In the genomic region with DNA sequence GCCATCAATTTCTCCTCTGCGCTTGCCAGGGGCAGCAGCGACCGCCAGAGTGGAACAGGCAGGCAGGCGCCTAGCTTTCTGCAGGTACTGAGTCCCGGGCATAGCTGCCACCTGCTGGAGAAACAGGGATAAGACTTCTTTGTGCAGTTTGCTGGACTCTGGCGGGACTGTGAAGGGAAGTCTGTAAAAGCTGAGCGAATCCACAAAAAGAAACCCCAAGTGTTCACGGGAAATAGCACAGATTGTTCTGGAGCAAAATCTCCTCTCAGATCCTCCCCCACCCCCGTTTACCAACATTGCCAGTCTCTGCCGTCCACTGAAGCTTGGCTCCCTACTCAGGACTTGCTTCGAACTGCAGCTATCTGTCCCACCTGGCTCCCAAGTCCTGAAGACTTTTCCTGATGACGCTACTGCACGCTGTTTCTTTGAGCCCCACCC, we compare ENCODE assay signal across 8 mouse cellular contexts. TPM values are rescaled to one million over a fixed set of nuclear protein-coding genes. Genes with fewer than 3 reads are reported as not detected.
DNase-seq lines count a peak whose midpoint lies in the region; ATAC-seq and TF ChIP-seq lines count a peak whose summit lies in the region.

No protein-coding gene starts in this region.

- no peak overlapping the region for H3K4me3 ChIP-seq in G1E (ENCODE audit: low read depth, low read length)
- peak overlapping the region; percentile 9; the same call in 1 of the 2 replicates for H3K4me3 ChIP-seq in forebrain, embryonic 16.5 days (replicated peaks; ENCODE audit: low read length)
- peak overlapping the region; percentile 40 for H3K4me3 ChIP-seq in lung, embryonic 16.5 days (ENCODE audit: low read length)
- no peak overlapping the region for H3K4me3 ChIP-seq in thymus, adult 2 months (ENCODE audit: control insufficient read depth, insufficient read depth, low read length)

- no peak for ATAC-seq in G1E (ENCODE audit: extremely low read depth, insufficient number of reproducible peaks, low FRiP score, poor library complexity, severe bottlenecking)
- ATAC-seq in forebrain, embryonic 16.5 days, result peak; percentile 59
- ATAC-seq in lung, embryonic 16.5 days (ENCODE audit: low read depth), result peak; percentile 79

- TF ChIP-seq POLR2A in thymus, adult 2 months (IDR thresholded peaks at IDR 0.05; ENCODE audit: control insufficient read depth, extremely low read depth, insufficient read depth, low read length, poor library complexity), result no peak

- H3K27me3 ChIP-seq in G1E (ENCODE audit: insufficient read depth, low read length), result peaks cover 42% of the 10 kb centered on the region
- H3K27me3 ChIP-seq in forebrain, embryonic 16.5 days (replicated peaks; ENCODE audit: control insufficient read depth, insufficient read depth, low read length), result peaks cover 3% of the 10 kb centered on the region; the same call in 1 of the 2 replicates
- H3K27me3 ChIP-seq in lung, embryonic 16.5 days (ENCODE audit: control insufficient read depth, insufficient read depth, low read depth, low read length), result no peaks in the 10 kb centered on the region; the same call in 1 of the 2 replicates
- no peaks in the 10 kb centered on the region for H3K27me3 ChIP-seq in thymus, adult 2 months (ENCODE audit: control insufficient read depth, insufficient read depth, low read length)

- 4% methylated on average over 13 of the region's 13 CpGs for WGBS in forebrain, embryonic 16.5 days
- 3% methylated on average over 13 of the region's 13 CpGs for WGBS in lung, embryonic 16.5 days
- WGBS in thymus, adult 2 months, result 7% methylated on average over 13 of the region's 13 CpGs

- no peaks in the 10 kb centered on the region for H3K36me3 ChIP-seq in G1E (replicated peaks)
- H3K36me3 ChIP-seq in forebrain, embryonic 16.5 days (ENCODE audit: control insufficient read depth, insufficient read depth), result no peaks in the 10 kb centered on the region
- H3K36me3 ChIP-seq in lung, embryonic 16.5 days (ENCODE audit: control insufficient read depth, insufficient read depth, low read length), result no peaks in the 10 kb centered on the region
- no peaks in the 10 kb centered on the region for H3K36me3 ChIP-seq in thymus, adult 2 months (ENCODE audit: control insufficient read depth, insufficient read depth, low read length)

- 0 out of 2 replicates have a peak overlapping the region, but pooled peaks have one; percentile 19 for H3K9ac ChIP-seq in forebrain, embryonic 16.5 days (replicated peaks; ENCODE audit: low read depth, low read length)
- H3K9ac ChIP-seq in lung, embryonic 16.5 days (ENCODE audit: low read length), result peak overlapping the region; percentile 55

- peak overlapping the region; percentile 39 for H3K4me2 ChIP-seq in forebrain, embryonic 16.5 days (ENCODE audit: low read length)
- peak overlapping the region; percentile 62 for H3K4me2 ChIP-seq in lung, embryonic 16.5 days (ENCODE audit: low read depth, low read length)

- TF ChIP-seq CTCF in G1E (IDR thresholded peaks at IDR 0.05; ENCODE audit: low read depth, low read length), result peak; percentile 38; the same call in 1 of the 2 replicates
- TF ChIP-seq CTCF in thymus, adult 2 months (IDR thresholded peaks at IDR 0.05; ENCODE audit: borderline replicate concordance, control insufficient read depth, extremely low read depth, insufficient read depth, low read length, poor library complexity), result peak; percentile 76

- no peak overlapping the region for H3K27ac ChIP-seq in forebrain, embryonic 16.5 days (ENCODE audit: low read length)
- no peak overlapping the region for H3K27ac ChIP-seq in lung, embryonic 16.5 days (ENCODE audit: low read length)
- no peak overlapping the region for H3K27ac ChIP-seq in thymus, adult 2 months (ENCODE audit: control insufficient read depth, insufficient read depth, low read length)

- intact Hi-C loops in heart, postnatal 36 days (cut with DNase I), result loop anchor here (1.0 to 10.0 kb wide), 2 partner anchors 18 to 680 kb away; no protein-coding TSS in a partner anchor

- H3K4me1 ChIP-seq in G1E (ENCODE audit: insufficient read depth, low read depth, low read length), result 0 out of 2 replicates have a peak, but pooled peaks cover 4% of the 10 kb centered on the region
- peaks cover 28% of the 10 kb centered on the region for H3K4me1 ChIP-seq in forebrain, embryonic 16.5 days (replicated peaks; ENCODE audit: control insufficient read depth, insufficient read depth, low read length)
- H3K4me1 ChIP-seq in lung, embryonic 16.5 days (replicated peaks; ENCODE audit: control insufficient read depth, insufficient read depth, low read length), result no peaks in the 10 kb centered on the region
- H3K4me1 ChIP-seq in thymus, adult 2 months (replicated peaks; ENCODE audit: control insufficient read depth, insufficient read depth, low read length), result no peaks in the 10 kb centered on the region

- H3K9me3 ChIP-seq in G1E (replicated peaks), result no peaks in the 10 kb centered on the region
- no peaks in the 10 kb centered on the region for H3K9me3 ChIP-seq in forebrain, embryonic 16.5 days (ENCODE audit: control insufficient read depth, low read length)
- H3K9me3 ChIP-seq in lung, embryonic 16.5 days (ENCODE audit: control insufficient read depth, low read length), result no peaks in the 10 kb centered on the region

- DNase-seq in G1E (ENCODE audit: low spot score), result peak; percentile 34
- peak; percentile 72 for DNase-seq in cerebellum, adult 11-12 months
- peak; percentile 64 for DNase-seq in heart, postnatal 36 days
- peak; percentile 73 to 80 for DNase-seq in layer of hippocampus, adult 8-10 months (ENCODE audit: low spot score in 2 of 2)
- peak; percentile 56 for DNase-seq in ovary, adult 18-20 months (ENCODE audit: low spot score)
- peak; percentile 70 for DNase-seq in thymus, adult 2 months

RNA-seq across cellular contexts. Expression of a gene that starts 7.2 kb away (rescaled TPM):
- total RNA-seq in G1E (2014; fragmentation: Nextera tagmentation) (not detected in 2 replicates), G1E (2017) (not detected in 2 replicates)
- polyA plus RNA-seq in G1E (2012), result not detected in 2 replicates
- polyA plus RNA-seq in forebrain, embryonic 16.5 days (2015; fragmentation: Nextera tagmentation; extraction: Ambion mirVana), result 29.5 and 42.0 TPM in 2 replicates
- not detected for total RNA-seq in heart, postnatal 36 days (2021)
- 10 to 100 TPM; 27.3 to 34.8 (median 31.1) TPM for total RNA-seq in layer of hippocampus, adult 8-10 months (2022)
- polyA plus RNA-seq in lung, embryonic 16.5 days (2015; fragmentation: Nextera tagmentation; extraction: Ambion mirVana), result 0.43 and 0.55 TPM in 2 replicates
- 0.10 TPM in 1 of 2 replicates, not detected in the other for polyA plus RNA-seq in thymus, adult 2 months (2012; rRNA removed)

RNA-seq across cellular contexts. Expression of a gene that starts 32.2 kb away (rescaled TPM):
- total RNA-seq in G1E (2014; fragmentation: Nextera tagmentation) (70.7 and 72.5 TPM in 2 replicates), G1E (2017) (25.2 and 25.7 TPM in 2 replicates)
- 7.0 and 8.8 TPM in 2 replicates for polyA plus RNA-seq in G1E (2012)
- polyA plus RNA-seq in forebrain, embryonic 16.5 days (2015; fragmentation: Nextera tagmentation; extraction: Ambion mirVana), result 204 and 232 TPM in 2 replicates
- total RNA-seq in heart, postnatal 36 days (2021), result 10 to 100 TPM; 16.8 to 21.9 TPM
- 100 to 1,000 TPM; 118 to 145 (median 127) TPM for total RNA-seq in layer of hippocampus, adult 8-10 months (2022)
- 22.6 and 23.7 TPM in 2 replicates for polyA plus RNA-seq in lung, embryonic 16.5 days (2015; fragmentation: Nextera tagmentation; extraction: Ambion mirVana)
- polyA plus RNA-seq in thymus, adult 2 months (2012; rRNA removed), result 45.3 and 62.9 TPM in 2 replicates

RNA-seq across cellular contexts. Expression of a gene that starts 45.2 kb away (rescaled TPM):
- total RNA-seq in G1E (2014; fragmentation: Nextera tagmentation), result not detected in 2 replicates
- not detected in 2 replicates for total RNA-seq in G1E (2017)
- polyA plus RNA-seq in G1E (2012), result not detected in 2 replicates
- 0.45 and 0.58 TPM in 2 replicates for polyA plus RNA-seq in forebrain, embryonic 16.5 days (2015; fragmentation: Nextera tagmentation; extraction: Ambion mirVana)
- total RNA-seq in heart, postnatal 36 days (2021), result under 1 TPM; 0.28 to 0.57 TPM
- total RNA-seq in layer of hippocampus, adult 8-10 months (2022), result 1 to 10 TPM; 1.8 to 3.3 (median 2.9) TPM
- not detected in 2 replicates for polyA plus RNA-seq in lung, embryonic 16.5 days (2015; fragmentation: Nextera tagmentation; extraction: Ambion mirVana)
- 0.23 and 0.35 TPM in 2 replicates for polyA plus RNA-seq in thymus, adult 2 months (2012; rRNA removed)

RNA-seq across cellular contexts. Expression of a gene that starts 45.5 kb away (rescaled TPM):
- total RNA-seq in G1E (2014; fragmentation: Nextera tagmentation) (not detected in 2 replicates), G1E (2017) (0.41 and 0.55 TPM in 2 replicates)
- 0.04 and 0.06 TPM in 2 replicates for polyA plus RNA-seq in G1E (2012)
- polyA plus RNA-seq in forebrain, embryonic 16.5 days (2015; fragmentation: Nextera tagmentation; extraction: Ambion mirVana), result 51.3 and 55.7 TPM in 2 replicates
- 10 to 100 TPM; 43.9 to 47.0 TPM for total RNA-seq in heart, postnatal 36 days (2021)
- total RNA-seq in layer of hippocampus, adult 8-10 months (2022), result 100 to 1,000 TPM in 2 of 4 experiments, 10 to 100 TPM in 2; 49.0 to 144 (median 85.2) TPM
- 69.3 and 72.7 TPM in 2 replicates for polyA plus RNA-seq in lung, embryonic 16.5 days (2015; fragmentation: Nextera tagmentation; extraction: Ambion mirVana)
- 65.4 and 83.0 TPM in 2 replicates for polyA plus RNA-seq in thymus, adult 2 months (2012; rRNA removed)

Comparison
In these comparisons a context has a peak if more than half of its experiments do, and no peak if none do; other contexts are left out.
1. H3K4me3 ChIP-seq: peak in forebrain, embryonic 16.5 days (single experiment) and lung, embryonic 16.5 days (single experiment); none in G1E (single experiment) and thymus, adult 2 months (single experiment).
2. RNA of a gene that starts 7.2 kb away (polyA plus RNA-seq): 29.5 to 42.0 TPM in forebrain, embryonic 16.5 days; 0.43 to 0.55 TPM in lung, embryonic 16.5 days, 0.10 TPM in thymus, adult 2 months and not detected in G1E; every median in the first group is over 10 times any median in the second.
3. Peak in every context shown above with its lines, with median percentiles within 50 percentile points of each other: DNase-seq.